Mouse (Mus musculus): Measurements from ENCODE around the gene Zfp600. TPM values are rescaled to one million over a fixed set of nuclear protein-coding genes. Genes with fewer than 3 reads are reported as not detected.
"Not testable (repeated sequence)": the region's sequence is repeated elsewhere in the genome, so short reads cannot be mapped to it uniquely, and the experiment has no call there.

The Zfp600 gene
- polyA plus RNA-seq, 1 experiment from 2014 or later: not detected

DNA sequence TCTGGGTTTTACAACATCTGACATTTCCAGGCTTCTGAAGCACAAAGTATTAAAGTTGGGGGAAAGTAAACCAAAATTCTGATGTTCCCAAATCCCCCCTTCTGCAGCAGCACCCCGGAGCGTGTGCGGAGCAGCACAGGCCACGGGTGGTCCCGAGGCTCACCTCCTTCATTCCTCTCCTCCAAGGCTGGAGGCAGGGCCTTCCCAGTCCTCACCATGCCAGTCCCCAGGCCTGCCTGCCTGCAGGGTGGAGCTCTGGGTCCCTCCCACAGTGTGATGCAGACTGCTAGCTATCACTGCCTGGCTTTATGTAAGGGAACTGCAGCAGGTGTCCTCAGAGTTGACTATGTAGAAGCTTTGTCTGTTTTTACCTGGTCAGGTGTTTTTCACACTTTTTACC, 85.5 kb downstream of the Zfp600 start:
- not testable (repeated sequence) for H3K27me3 ChIP-seq (replicated peaks; ENCODE audit: control insufficient read depth, insufficient read depth, low read length); H3K36me3 ChIP-seq (ENCODE audit: control insufficient read depth, insufficient read depth); H3K4me3 ChIP-seq (replicated peaks; ENCODE audit: low read length); H3K27ac ChIP-seq (ENCODE audit: low read length); H3K4me2 ChIP-seq (ENCODE audit: low read length); H3K9ac ChIP-seq (replicated peaks; ENCODE audit: low read depth, low read length); ATAC-seq; H3K9me3 ChIP-seq (ENCODE audit: control insufficient read depth, low read length); H3K4me1 ChIP-seq (replicated peaks; ENCODE audit: control insufficient read depth, insufficient read depth, low read length)
- 74% methylated on average over 5 of the region's 5 CpGs for WGBS

Other genes with a start within 250 kb of the Zfp600 start
- not detected in 2 replicates for gene Zfp987, start 59.5 kb upstream of the Zfp600 start, polyA plus RNA-seq (2015; fragmentation: Nextera tagmentation; extraction: Ambion mirVana)